Mouse (Mus musculus): ENCODE data around the gene Hmcn1. TPM values are rescaled to one million over a fixed set of nuclear protein-coding genes. Genes with fewer than 3 reads are reported as not detected.

Gene Hmcn1
- total and polyA plus RNA-seq, 2 experiments from 2014 or later: 0.80 to 6.3 TPM

DNA sequence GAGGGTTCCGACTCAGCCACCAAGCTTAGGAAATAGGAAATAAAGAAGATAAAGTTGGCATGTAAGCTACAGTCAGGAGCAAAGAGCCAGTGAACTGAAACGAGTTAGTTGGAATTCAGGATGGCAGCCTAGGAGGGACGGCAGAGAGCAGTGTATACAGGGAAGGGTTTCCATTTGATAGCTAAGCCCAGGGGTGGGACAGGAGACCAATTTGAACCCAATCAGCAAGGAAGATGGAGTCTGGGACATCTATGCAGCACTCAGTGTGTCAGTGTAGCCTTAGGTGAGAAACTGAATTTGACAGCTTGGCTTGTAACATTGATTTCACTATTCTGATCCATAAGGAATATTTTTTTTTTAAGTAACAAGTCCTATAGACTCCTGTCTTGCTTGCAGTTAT lies 42.5 kb upstream of the Hmcn1 start:
- Histone ChIP-seq H3K9ac (replicated peaks; ENCODE audit: low read length) (no peak overlapping the region), H3K4me3 (ENCODE audit: low read length) (no peak overlapping the region), H3K36me3 (ENCODE audit: insufficient read depth, low read length) (no peaks in the 10 kb centered on the region), H3K27ac (no peak overlapping the region), H3K4me1 (ENCODE audit: insufficient read depth, low read length) (no peaks in the 10 kb centered on the region), H3K4me2 (ENCODE audit: low read depth, low read length) (no peak overlapping the region), H3K27me3 (ENCODE audit: insufficient read depth, low read length) (no peaks in the 10 kb centered on the region; the same call in 1 of the 2 replicates), H3K9me3 (ENCODE audit: low read length) (no peaks in the 10 kb centered on the region)
- WGBS: 74% methylated on average over 3 of the region's 3 CpGs
- no peak for ATAC-seq
- no peak for DNase-seq (ENCODE audit: low spot score)
- TF ChIP-seq CTCF (IDR thresholded peaks at IDR 0.05; ENCODE audit: low read depth): no peak

DNA sequence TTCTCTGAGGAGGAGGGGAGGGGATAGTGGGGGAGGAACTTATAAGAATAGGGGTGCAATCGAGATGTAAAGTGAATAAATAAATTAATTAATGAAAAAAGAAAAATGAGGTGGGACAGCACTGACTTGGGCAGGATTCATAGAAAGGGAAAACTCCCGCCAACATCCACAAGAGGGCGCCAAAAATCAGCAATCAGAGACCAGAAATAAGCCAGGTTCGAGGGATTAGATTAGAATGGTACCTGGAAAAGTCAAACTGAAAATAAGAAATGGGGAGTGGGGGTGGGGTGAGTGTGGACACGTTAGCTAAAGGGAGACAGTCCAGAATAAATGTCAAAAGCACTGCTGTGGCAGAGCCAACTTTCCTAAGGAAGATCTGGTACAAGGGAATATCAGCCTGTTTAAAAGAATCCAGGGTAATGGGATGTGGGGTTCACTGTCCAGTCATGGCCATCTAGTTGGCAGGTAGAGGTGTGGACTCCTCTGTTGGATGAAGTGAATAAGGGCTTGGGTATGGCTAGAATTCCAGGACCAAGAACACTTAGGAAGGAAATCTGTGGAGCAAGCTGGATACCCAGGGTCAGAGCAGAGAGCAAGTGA lies 41.9 kb upstream of the Hmcn1 start:
- H3K4me2 ChIP-seq (ENCODE audit: low read depth, low read length): no peak overlapping the region
- H3K27me3 ChIP-seq (ENCODE audit: insufficient read depth, low read length): no peaks in the 10 kb centered on the region; the same call in 1 of the 2 replicates
- H3K9me3 ChIP-seq (ENCODE audit: low read length): no peaks in the 10 kb centered on the region
- no peak overlapping the region for H3K4me3 ChIP-seq (ENCODE audit: low read length)
- H3K4me1 ChIP-seq (ENCODE audit: insufficient read depth, low read length): no peaks in the 10 kb centered on the region
- DNase-seq (ENCODE audit: low spot score): peak; percentile 81
- peak; percentile 83 for TF ChIP-seq CTCF (IDR thresholded peaks at IDR 0.05; ENCODE audit: low read depth)
- no peak overlapping the region for H3K27ac ChIP-seq
- 2% methylated on average over 5 of the region's 5 CpGs for WGBS
- peak; percentile 53 for ATAC-seq
- H3K9ac ChIP-seq (replicated peaks; ENCODE audit: low read length): no peak overlapping the region
- H3K36me3 ChIP-seq (ENCODE audit: insufficient read depth, low read length): no peaks in the 10 kb centered on the region

DNA sequence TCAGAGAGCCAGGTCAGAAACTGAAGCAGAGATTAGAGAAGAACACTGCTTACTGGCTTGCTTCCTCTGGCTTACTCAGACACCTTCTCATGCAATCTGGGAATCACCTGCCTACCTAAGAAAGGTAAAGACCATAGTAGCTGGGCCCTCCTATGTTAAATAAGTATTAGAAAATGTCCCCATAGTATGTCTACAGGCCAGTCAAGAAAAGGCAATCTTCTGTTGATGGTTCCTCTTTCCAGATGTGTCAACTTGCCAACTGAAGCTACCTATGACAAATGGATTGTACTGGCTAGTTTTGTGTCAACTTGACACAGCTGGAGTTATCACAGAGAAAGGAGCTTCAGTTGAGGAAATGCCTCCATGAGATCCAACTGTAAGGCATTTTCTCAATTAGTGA lies 40.1 kb upstream of the Hmcn1 start:
- Histone ChIP-seq H3K9ac (replicated peaks; ENCODE audit: low read length) (no peak overlapping the region), H3K9me3 (ENCODE audit: low read length) (no peaks in the 10 kb centered on the region), H3K27me3 (ENCODE audit: insufficient read depth, low read length) (no peaks in the 10 kb centered on the region), H3K4me2 (ENCODE audit: low read depth, low read length) (no peak overlapping the region), H3K4me3 (ENCODE audit: low read length) (no peak overlapping the region), H3K36me3 (ENCODE audit: insufficient read depth, low read length) (no peaks in the 10 kb centered on the region), H3K4me1 (ENCODE audit: insufficient read depth, low read length) (no peaks in the 10 kb centered on the region), H3K27ac (no peak overlapping the region)
- no peak for TF ChIP-seq CTCF (IDR thresholded peaks at IDR 0.05; ENCODE audit: low read depth)
- DNase-seq (ENCODE audit: low spot score) (no peak), ATAC-seq (no peak)

DNA sequence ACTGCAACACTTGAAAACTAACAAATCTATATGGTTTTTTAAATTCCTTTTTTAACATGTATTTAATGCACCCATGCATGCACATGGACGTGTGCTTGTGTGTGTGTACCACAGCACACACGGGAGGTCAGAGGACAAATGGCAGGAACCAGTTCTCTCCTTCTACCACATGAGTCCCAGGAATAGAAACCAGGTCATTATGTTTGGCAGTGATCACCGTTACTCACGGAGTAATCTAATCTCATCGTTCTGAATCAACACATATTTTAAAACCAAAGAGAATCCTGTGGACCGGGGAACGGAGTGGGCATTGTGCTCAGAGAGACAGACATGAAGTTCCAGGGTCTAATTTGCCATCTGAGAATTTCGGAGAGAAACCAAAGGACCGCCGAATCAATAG lies 38.3 kb upstream of the Hmcn1 start:
- TF ChIP-seq CTCF (IDR thresholded peaks at IDR 0.05; ENCODE audit: low read depth): no peak
- WGBS: 84% methylated on average over 10 of the region's 10 CpGs
- DNase-seq (ENCODE audit: low spot score) (no peak), ATAC-seq (no peak)
- no peak overlapping the region for H3K4me3 ChIP-seq (ENCODE audit: low read length)
- H3K4me1 ChIP-seq (ENCODE audit: insufficient read depth, low read length): no peaks in the 10 kb centered on the region
- H3K9me3 ChIP-seq (ENCODE audit: low read length): no peaks in the 10 kb centered on the region
- no peak overlapping the region for H3K9ac ChIP-seq (replicated peaks; ENCODE audit: low read length)
- H3K27ac ChIP-seq: no peak overlapping the region
- H3K36me3 ChIP-seq (ENCODE audit: insufficient read depth, low read length): no peaks in the 10 kb centered on the region
- no peaks in the 10 kb centered on the region for H3K27me3 ChIP-seq (ENCODE audit: insufficient read depth, low read length)
- H3K4me2 ChIP-seq (ENCODE audit: low read depth, low read length): no peak overlapping the region

DNA sequence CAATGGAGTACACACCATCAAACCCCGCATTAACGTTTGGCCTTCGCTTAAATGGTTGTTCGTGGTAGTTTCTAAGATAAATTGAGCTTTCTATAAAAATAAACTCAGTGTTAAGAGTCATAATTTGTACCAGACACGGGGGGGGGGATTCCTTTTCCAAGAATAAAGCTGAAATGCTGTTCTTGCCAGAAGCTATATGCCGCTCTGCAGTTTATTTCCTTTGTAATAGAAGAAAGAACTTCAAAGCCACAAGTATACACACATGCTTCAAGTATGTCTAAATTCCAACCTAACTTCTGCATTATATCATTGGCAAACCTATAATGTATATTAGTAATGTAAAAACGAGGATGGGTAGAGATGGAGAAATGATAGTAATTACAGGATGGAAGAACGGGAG lies 37.9 kb upstream of the Hmcn1 start:
- no peak for DNase-seq (ENCODE audit: low spot score)
- WGBS: 73% methylated on average over 8 of the region's 8 CpGs
- Histone ChIP-seq H3K9ac (replicated peaks; ENCODE audit: low read length) (no peak overlapping the region), H3K9me3 (ENCODE audit: low read length) (no peaks in the 10 kb centered on the region), H3K27ac (no peak overlapping the region), H3K27me3 (ENCODE audit: insufficient read depth, low read length) (no peaks in the 10 kb centered on the region), H3K36me3 (ENCODE audit: insufficient read depth, low read length) (no peaks in the 10 kb centered on the region), H3K4me3 (ENCODE audit: low read length) (no peak overlapping the region), H3K4me2 (ENCODE audit: low read depth, low read length) (no peak overlapping the region), H3K4me1 (ENCODE audit: insufficient read depth, low read length) (no peaks in the 10 kb centered on the region)
- no peak for ATAC-seq
- TF ChIP-seq CTCF (IDR thresholded peaks at IDR 0.05; ENCODE audit: low read depth): no peak

DNA sequence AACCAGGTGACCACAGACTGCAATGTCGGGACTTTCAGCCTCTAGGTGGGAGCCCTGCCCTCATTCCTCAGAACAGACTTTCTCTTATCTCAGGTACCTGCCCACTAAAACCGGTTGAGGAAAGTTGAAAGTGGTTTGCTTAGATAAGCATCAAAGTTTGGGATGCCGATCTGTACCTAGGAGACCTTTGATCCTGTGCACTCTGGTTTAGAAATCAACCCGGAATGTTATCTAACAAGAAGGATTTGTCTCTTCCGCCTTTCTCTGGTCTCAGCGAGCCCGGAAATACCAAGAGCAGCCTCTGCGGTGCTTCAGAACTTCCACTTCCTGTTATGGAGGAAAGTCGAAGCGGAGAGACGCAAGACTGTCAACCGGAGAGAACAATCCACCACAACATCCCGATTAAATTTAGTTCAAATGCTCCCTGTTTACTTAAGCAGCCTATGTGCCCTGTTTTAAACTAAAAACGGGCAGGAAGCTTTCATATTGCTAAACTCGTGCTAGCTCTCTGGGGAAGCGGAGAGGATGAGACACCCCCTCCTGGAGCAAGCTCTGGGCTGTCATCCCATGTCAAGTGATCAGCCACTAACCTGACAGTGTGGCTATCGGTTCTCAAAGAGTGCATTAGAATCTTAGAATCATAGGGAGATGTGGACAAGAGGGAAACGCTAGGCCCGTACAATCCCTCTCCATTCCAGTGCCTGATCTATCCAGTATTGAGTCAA lies 32.0 kb upstream of the Hmcn1 start:
- Histone ChIP-seq H3K4me3 (ENCODE audit: low read length) (no peak overlapping the region), H3K4me2 (ENCODE audit: low read depth, low read length) (no peak overlapping the region), H3K4me1 (ENCODE audit: insufficient read depth, low read length) (no peaks in the 10 kb centered on the region), H3K27ac (0 out of 2 replicates have a peak overlapping the region, but pooled peaks have one; percentile 2), H3K36me3 (ENCODE audit: insufficient read depth, low read length) (no peaks in the 10 kb centered on the region), H3K9me3 (ENCODE audit: low read length) (no peaks in the 10 kb centered on the region), H3K27me3 (ENCODE audit: insufficient read depth, low read length) (no peaks in the 10 kb centered on the region), H3K9ac (replicated peaks; ENCODE audit: low read length) (no peak overlapping the region)
- no peak for DNase-seq (ENCODE audit: low spot score)
- no peak for TF ChIP-seq CTCF (IDR thresholded peaks at IDR 0.05; ENCODE audit: low read depth)
- 83% methylated on average over 19 of the region's 19 CpGs for WGBS
- ATAC-seq: no peak

DNA sequence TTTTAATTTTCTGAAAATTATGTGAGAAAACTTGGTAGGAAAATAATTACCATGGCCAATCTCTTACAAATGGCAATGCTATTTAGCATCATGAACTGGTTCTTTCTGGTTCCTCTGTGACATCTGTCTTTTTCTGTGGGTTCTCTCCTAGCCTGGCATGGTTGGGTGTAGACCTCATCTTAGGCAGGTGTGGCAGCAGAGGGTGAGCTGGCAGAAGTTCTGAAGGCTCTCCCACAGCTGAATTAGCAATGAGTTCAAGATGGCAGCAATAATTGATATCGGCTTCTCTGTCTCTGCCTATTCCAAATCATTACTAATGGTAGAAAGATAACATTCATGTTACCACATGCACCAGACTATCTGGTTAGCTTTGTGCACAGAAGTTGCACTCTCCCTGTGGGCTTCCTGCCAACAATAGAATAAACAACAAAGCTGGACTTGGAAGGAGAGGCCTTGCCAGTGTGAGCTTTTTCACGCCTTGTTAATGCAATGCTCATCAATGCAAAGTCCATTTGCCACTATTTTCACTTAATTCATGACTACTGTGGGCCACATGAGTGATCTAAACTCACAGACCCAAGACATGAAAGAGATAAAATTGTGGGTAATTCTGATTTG lies 26.1 kb upstream of the Hmcn1 start:
- Histone ChIP-seq H3K4me1 (ENCODE audit: insufficient read depth, low read length) (no peaks in the 10 kb centered on the region), H3K9ac (replicated peaks; ENCODE audit: low read length) (no peak overlapping the region), H3K27ac (no peak overlapping the region), H3K4me3 (ENCODE audit: low read length) (no peak overlapping the region), H3K4me2 (ENCODE audit: low read depth, low read length) (no peak overlapping the region), H3K27me3 (ENCODE audit: insufficient read depth, low read length) (no peaks in the 10 kb centered on the region), H3K9me3 (ENCODE audit: low read length) (no peaks in the 10 kb centered on the region), H3K36me3 (ENCODE audit: insufficient read depth, low read length) (no peaks in the 10 kb centered on the region)
- ATAC-seq: 0 out of 2 replicates have a peak, but pooled peaks have one; percentile 58
- 46% methylated on average over 2 of the region's 2 CpGs for WGBS
- peak; percentile 32 for DNase-seq (ENCODE audit: low spot score)
- no peak for TF ChIP-seq CTCF (IDR thresholded peaks at IDR 0.05; ENCODE audit: low read depth)

All from hindbrain, postnatal 0 days (tissue).